Comparison of ENCODE assay signal across 13 mouse cellular contexts in the genomic region with DNA sequence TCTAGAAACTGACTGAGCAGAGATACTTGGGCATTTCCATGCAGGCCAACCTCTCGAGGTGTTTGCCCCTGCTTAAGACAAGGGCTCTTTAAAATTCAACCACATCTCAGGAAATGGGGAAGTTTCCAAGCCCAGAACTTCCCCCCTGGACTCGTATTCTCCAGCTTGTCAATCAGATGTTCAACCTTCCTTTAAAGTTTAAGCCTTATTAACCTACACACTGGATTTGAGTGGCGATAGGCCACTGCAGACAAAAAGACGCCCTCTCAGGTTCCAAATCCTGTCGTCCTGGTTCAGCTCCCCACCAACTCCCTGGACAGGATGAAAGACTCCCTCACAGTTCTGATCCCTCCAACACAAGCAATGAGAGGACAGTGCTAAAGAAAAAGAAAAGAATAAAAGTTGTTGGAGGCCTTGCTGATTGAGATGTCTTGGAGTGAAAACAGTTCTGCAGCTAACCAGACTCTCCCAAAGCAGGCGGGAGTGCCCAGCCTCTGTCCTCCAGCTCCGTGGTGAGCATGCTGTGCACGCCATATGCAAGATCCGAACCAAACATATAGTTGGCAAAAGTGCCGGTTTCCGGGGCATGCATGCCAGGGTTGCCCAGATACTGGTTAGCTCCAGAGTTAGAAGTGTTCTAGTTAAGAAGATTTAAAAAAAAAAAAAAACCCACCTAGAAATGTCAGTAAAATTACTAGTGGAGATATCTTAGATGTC.
DNase-seq lines count a peak whose midpoint lies in the region; ATAC-seq lines count a peak whose summit lies in the region.
"Had no signal": no experiment of that assay in that cellular context is flagged by ENCODE, and none has a peak within 500 bp of the region (broad histone marks: within the 10 kb centered on the region; RNA-seq: fewer than 3 reads in every experiment).

No protein-coding gene starts in this region.

- peak; percentile 70 for ATAC-seq in kidney, embryonic 15.5 days (replicated peaks; ENCODE audit: low FRiP score)
- peak; percentile 49; the same call in 1 of the 2 replicates for ATAC-seq in forebrain, embryonic 12.5 days (ENCODE audit: low FRiP score)
- peak; percentile 82 for ATAC-seq in midbrain, embryonic 11.5 days (ENCODE audit: low FRiP score)

- H3K4me1 ChIP-seq in kidney, embryonic 15.5 days = 0 out of 2 replicates have a peak, but pooled peaks cover 17% of the 10 kb centered on the region
- H3K4me1 ChIP-seq in forebrain, embryonic 12.5 days = peaks cover 9% of the 10 kb centered on the region
- H3K4me1 ChIP-seq in midbrain, embryonic 11.5 days (ENCODE audit: control insufficient read depth, insufficient read depth, low read length) = peaks cover 4% of the 10 kb centered on the region; the same call in 1 of the 2 replicates
- H3K4me1 ChIP-seq: limb, embryonic 15.5 days; neural tube, embryonic 13.5 days had no signal

- intact Hi-C loops in heart, postnatal 25 days (cut with DNase I) = no loop called here

- no peak for DNase-seq in kidney, adult 18-20 months
- peak; percentile 27 for DNase-seq in embryo, embryonic 9.5 days (ENCODE audit: extremely low spot score)
- peak; percentile 90 for DNase-seq in midbrain, embryonic 11.5 days (ENCODE audit: low spot score, missing footprints)
- DNase-seq in heart, postnatal 25 days (ENCODE audit: low spot score) = no peak
- DNase-seq in layer of hippocampus, adult 9-10 months (ENCODE audit: low spot score) = no peak
- DNase-seq: adrenal gland, postnatal 10 days; gastrocnemius, postnatal 25 days; kidney, adult 11 months; thymus, adult 18-20 months had no signal

- no peaks in the 10 kb centered on the region for H3K27me3 ChIP-seq in kidney, embryonic 15.5 days
- H3K27me3 ChIP-seq in forebrain, embryonic 12.5 days = 0 out of 2 replicates have a peak, but pooled peaks cover 3% of the 10 kb centered on the region
- no peaks in the 10 kb centered on the region for H3K27me3 ChIP-seq in midbrain, embryonic 11.5 days (ENCODE audit: control insufficient read depth, insufficient read depth, low read length)
- H3K27me3 ChIP-seq: limb, embryonic 15.5 days; neural tube, embryonic 13.5 days had no signal

- WGBS in kidney, embryonic 15.5 days = 55% methylated on average over 11 of the region's 11 CpGs
- 18% methylated on average over 11 of the region's 11 CpGs for WGBS in forebrain, embryonic 12.5 days
- 19% methylated on average over 11 of the region's 11 CpGs for WGBS in midbrain, embryonic 11.5 days

- no peak overlapping the region for H3K4me2 ChIP-seq in kidney, embryonic 15.5 days
- H3K4me2 ChIP-seq in forebrain, embryonic 12.5 days = no peak overlapping the region
- H3K4me2 ChIP-seq in midbrain, embryonic 11.5 days = no peak overlapping the region
- H3K4me2 ChIP-seq: limb, embryonic 15.5 days; neural tube, embryonic 13.5 days had no signal

- H3K36me3 ChIP-seq in kidney, embryonic 15.5 days = no peaks in the 10 kb centered on the region
- H3K36me3 ChIP-seq in forebrain, embryonic 12.5 days (replicated peaks) = no peaks in the 10 kb centered on the region
- no peaks in the 10 kb centered on the region for H3K36me3 ChIP-seq in midbrain, embryonic 11.5 days (ENCODE audit: control insufficient read depth, insufficient read depth, low read length)
- H3K36me3 ChIP-seq: limb, embryonic 15.5 days; neural tube, embryonic 13.5 days had no signal

- H3K4me3 ChIP-seq in kidney, embryonic 15.5 days (replicated peaks) = no peak overlapping the region
- no peak overlapping the region for H3K4me3 ChIP-seq in forebrain, embryonic 12.5 days (replicated peaks)
- no peak overlapping the region for H3K4me3 ChIP-seq in midbrain, embryonic 11.5 days (ENCODE audit: low read depth, low read length)
- H3K4me3 ChIP-seq: limb, embryonic 15.5 days; neural tube, embryonic 13.5 days had no signal

- no peak overlapping the region for H3K27ac ChIP-seq in kidney, embryonic 15.5 days
- peak overlapping the region; percentile 46 for H3K27ac ChIP-seq in forebrain, embryonic 12.5 days
- no peak overlapping the region for H3K27ac ChIP-seq in midbrain, embryonic 11.5 days (ENCODE audit: low read depth, low read length)
- H3K27ac ChIP-seq: limb, embryonic 15.5 days; neural tube, embryonic 13.5 days had no signal

- H3K9ac ChIP-seq in kidney, embryonic 15.5 days = no peak overlapping the region
- no peak overlapping the region for H3K9ac ChIP-seq in forebrain, embryonic 12.5 days
- H3K9ac ChIP-seq in midbrain, embryonic 11.5 days (ENCODE audit: low read length) = no peak overlapping the region
- H3K9ac ChIP-seq: limb, embryonic 15.5 days; neural tube, embryonic 13.5 days had no signal

- H3K9me3 ChIP-seq in kidney, embryonic 15.5 days (replicated peaks) = no peaks in the 10 kb centered on the region
- H3K9me3 ChIP-seq in forebrain, embryonic 12.5 days = no peaks in the 10 kb centered on the region
- no peaks in the 10 kb centered on the region for H3K9me3 ChIP-seq in midbrain, embryonic 11.5 days (ENCODE audit: control insufficient read depth, low read length)
- H3K9me3 ChIP-seq: limb, embryonic 15.5 days; neural tube, embryonic 13.5 days had no signal

Comparison
In these comparisons a context has a peak if more than half of its experiments do, and no peak if none do; other contexts are left out.
1. DNase-seq: peak in embryo, embryonic 9.5 days (single experiment) and midbrain, embryonic 11.5 days (single experiment); none in kidney, adult 18-20 months (single experiment), heart, postnatal 25 days (single experiment) and layer of hippocampus, adult 9-10 months (single experiment).
2. Peak in every context shown above with its lines, with median percentiles within 50 percentile points of each other: ATAC-seq.